Mouse (Mus musculus) olfactory bulb, adult 2 months (tissue): ENCODE measurements at regions not wholly inside any gene's neighbourhood (a gene's known extent, or its start where the extent isn't known, plus 50 kb on each side); places are given as distances from the start of the nearest gene placed in this dataset.

Experiments used
- CTCF ChIP-seq: fragments of 200-500 bp; IDR thresholded peaks from 2 replicates; pipeline ENCODE4 v1.5.1; 2012; ENCODE audit warnings: low read depth, mild to moderate bottlenecking, low read length, moderate library complexity; ENCODE audit not compliant: insufficient read depth
- POLR2A ChIP-seq: fragments of 200-500 bp; IDR thresholded peaks from 2 replicates; pipeline ENCODE4 v1.6.1; 2012; ENCODE audit warnings: mild to moderate bottlenecking, low read depth, low read length, moderate library complexity; ENCODE audit not compliant: insufficient read depth

DNA sequence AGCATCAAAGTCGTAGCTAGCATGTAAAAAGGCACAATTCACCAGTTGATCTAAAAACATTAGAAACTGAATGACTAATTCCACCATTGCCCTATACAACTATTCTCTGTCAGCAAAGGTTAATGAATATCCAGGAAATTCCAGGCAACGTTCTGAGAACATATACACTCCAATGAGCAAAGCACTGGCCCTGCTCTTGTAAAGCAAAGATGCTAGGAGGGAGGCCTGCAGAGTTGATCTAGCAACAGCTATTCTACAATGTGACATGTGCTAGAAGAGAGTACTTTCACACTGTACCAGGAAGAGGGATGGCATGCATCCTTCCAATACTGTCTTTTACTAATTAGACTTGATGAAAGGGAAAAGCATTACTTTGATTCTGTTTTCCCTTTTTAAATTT, 225.4 kb upstream of the Ppargc1a start:
- TF ChIP-seq CTCF (no peak), POLR2A (no peak)
